Mouse (Mus musculus): ENCODE data around the gene Hoxc5.

- TF ChIP-seq CTCF (IDR thresholded peaks at IDR 0.05; ENCODE audit: borderline replicate concordance, insufficient read depth, low read length), result no peak
- no peak for TF ChIP-seq POLR2A (IDR thresholded peaks at IDR 0.05; ENCODE audit: low read depth, low read length)
Observed at GRCm38 (mm10) chr15:102931706-102932358, 35.4 kb upstream of the Hoxc5 start.
